Mouse (Mus musculus): ENCODE measurements around the gene E330021D16Rik.
A peak's percentile ranks its signal among the peaks of the same experiment; 100 is the strongest.

GRCm38 (mm10) chr6:136464121-136464621 lies 48.8 kb upstream of the E330021D16Rik start:
- TF ChIP-seq MAZ (IDR thresholded peaks at IDR 0.05; ENCODE audit: low read depth, low read length) (no peak), CHD1 (IDR thresholded peaks at IDR 0.05; ENCODE audit: low read depth, low read length) (no peak; the same call in 1 of the 2 replicates), ETS1 (conservative IDR thresholded peaks at IDR 0.05; ENCODE audit: low read depth, low read length) (peak; percentile 86), POLR2AphosphoS2 (IDR thresholded peaks at IDR 0.05; ENCODE audit: low read depth, low read length) (no peak), CTCF (conservative IDR thresholded peaks at IDR 0.05 in 1 of 2, IDR thresholded peaks at IDR 0.05 in 1 of 2; ENCODE audit: low read depth in 2 of 2, low read length in 2 of 2) (no peak), POLR2A (IDR thresholded peaks at IDR 0.05; ENCODE audit: low read depth, low read length) (peak; percentile 59), UBTF (IDR thresholded peaks at IDR 0.05; ENCODE audit: low read depth, low read length) (no peak), MEF2A (IDR thresholded peaks at IDR 0.05; ENCODE audit: borderline replicate concordance, low read depth, low read length) (no peak), EP300 (IDR thresholded peaks at IDR 0.05; ENCODE audit: low read length) (no peak), KAT2A (IDR thresholded peaks at IDR 0.05; ENCODE audit: insufficient replicate concordance, low read length) (no peak), ELF1 (IDR thresholded peaks at IDR 0.05; ENCODE audit: low read depth, low read length) (no peak)

All from CH12.LX (cell line).